Mouse (Mus musculus): ENCODE measurements at regions not wholly inside any gene's neighbourhood (a gene's known extent, or its start where the extent isn't known, plus 50 kb on each side); places are given as distances from the start of the nearest gene placed in this dataset.

- DNase-seq = peak in 1 of 2 experiments; percentile 20
These were observed 195.4 kb downstream of the Gm11077 start for GRCm38 (mm10) chr6:140924319-140924981.

GRCm38 (mm10) chr6:140927616-140928015 lies 198.5 kb downstream of the Gm11077 start:
- intact Hi-C loops (cut with DNase I) = loop anchor here (5.0 kb wide), 1 partner anchor 520 kb away; no protein-coding TSS in a partner anchor
- DNase-seq = no peak

More at GRCm38 (mm10) chr6:140924319-140924981, 195.4 kb downstream of the Gm11077 start:
- intact Hi-C loops (cut with DNase I) = loop anchor here (5.0 kb wide), 2 partner anchors 323 to 388 kb away; partner anchors contain the start of gene Pde3a

GRCm38 (mm10) chr6:140934286-140934685 lies 205.2 kb downstream of the Gm11077 start:
- DNase-seq = no peak
- intact Hi-C loops (cut with DNase I) = no loop called here

GRCm38 (mm10) chr6:140938025-140938424 lies 208.9 kb downstream of the Gm11077 start:
- no peak for DNase-seq
- intact Hi-C loops (cut with DNase I) = no loop called here

GRCm38 (mm10) chr6:140946720-140947119 lies 217.6 kb downstream of the Gm11077 start:
- intact Hi-C loops (cut with DNase I) = no loop called here
- DNase-seq = no peak

GRCm38 (mm10) chr6:140950483-140950882 lies 221.4 kb downstream of the Gm11077 start:
- intact Hi-C loops (cut with DNase I) = no loop called here
- no peak for DNase-seq

GRCm38 (mm10) chr6:140953256-140953655 lies 224.2 kb downstream of the Gm11077 start:
- intact Hi-C loops (cut with DNase I) = no loop called here

GRCm38 (mm10) chr6:140953721-140954120 lies 224.6 kb downstream of the Gm11077 start:
- intact Hi-C loops (cut with DNase I) = no loop called here
- no peak for DNase-seq

More at GRCm38 (mm10) chr6:140953256-140953655, 224.2 kb downstream of the Gm11077 start:
- DNase-seq = no peak

- DNase-seq = no peak
- intact Hi-C loops (cut with DNase I) = no loop called here
These were observed 226.9 kb downstream of the Gm11077 start for GRCm38 (mm10) chr6:140955751-140956521.

- intact Hi-C loops (cut with DNase I) = no loop called here
- no peak for DNase-seq
These were observed 227.4 kb downstream of the Gm11077 start for GRCm38 (mm10) chr6:140956522-140956863.

- no peak for DNase-seq
- intact Hi-C loops (cut with DNase I) = no loop called here
These were observed 232.9 kb downstream of the Gm11077 start for GRCm38 (mm10) chr6:140961987-140962386.

- DNase-seq = no peak
- intact Hi-C loops (cut with DNase I) = no loop called here
These were observed 233.5 kb downstream of the Gm11077 start for GRCm38 (mm10) chr6:140962563-140962962.

- intact Hi-C loops (cut with DNase I) = no loop called here
- DNase-seq = no peak
These were observed 244.6 kb downstream of the Gm11077 start for GRCm38 (mm10) chr6:140973732-140974131.

GRCm38 (mm10) chr6:140976989-140977388 lies 247.9 kb downstream of the Gm11077 start:
- intact Hi-C loops (cut with DNase I) = no loop called here

GRCm38 (mm10) chr6:140983610-140984009 lies 254.5 kb downstream of the Gm11077 start:
- DNase-seq = no peak
- intact Hi-C loops (cut with DNase I) = no loop called here

More at GRCm38 (mm10) chr6:140976989-140977388, 247.9 kb downstream of the Gm11077 start:
- no peak for DNase-seq

- DNase-seq = no peak
- intact Hi-C loops (cut with DNase I) = no loop called here
These were observed 255.2 kb downstream of the Gm11077 start for GRCm38 (mm10) chr6:140984249-140984648.

GRCm38 (mm10) chr6:140993643-140994580 lies 255.2 kb upstream of the Pde3a start:
- intact Hi-C loops (cut with DNase I) = no loop called here
- DNase-seq = peak in 1 of 2 experiments; percentile 10

- no peak for DNase-seq
- intact Hi-C loops (cut with DNase I) = no loop called here
These were observed 253.5 kb upstream of the Pde3a start for GRCm38 (mm10) chr6:140995340-140996135.

GRCm38 (mm10) chr6:140998069-140998468 lies 251.0 kb upstream of the Pde3a start:
- DNase-seq = no peak
- intact Hi-C loops (cut with DNase I) = no loop called here

- intact Hi-C loops (cut with DNase I) = no loop called here
- DNase-seq = no peak
These were observed 248.5 kb upstream of the Pde3a start for GRCm38 (mm10) chr6:141000552-141000951.

Measured in gastrocnemius, postnatal 36 days (tissue).